Mouse (Mus musculus) embryonic facial prominence, embryonic 15.5 days (tissue): ENCODE data around the gene Atp8b3. TPM values are rescaled to one million over a fixed set of nuclear protein-coding genes. Genes with fewer than 3 reads are reported as not detected.

Experiments used
- ATAC-seq: fragments of 200-750 bp; cut with Nextera tagmentation; 2 replicates; pipeline ENCODE4 v1.8.0; 2017; ENCODE audit warnings: low read depth, moderate TSS enrichment; ENCODE audit not compliant: insufficient number of reproducible peaks, low FRiP score, low TSS enrichment
- H3K27ac ChIP-seq: fragments of 300-500 bp; sonication (generic); replicated peaks from 2 replicates; pipeline ENCODE4 v1.5.1; 2015; ENCODE audit warnings: mild to moderate bottlenecking, inconsistent platforms
- H3K27me3 ChIP-seq: fragments of 300-500 bp; sonication (generic); 2 replicates; pipeline ENCODE4 v1.6.1; 2015; ENCODE audit warnings: inconsistent platforms
- H3K36me3 ChIP-seq: fragments of 300-500 bp; sonication (generic); 2 replicates; pipeline ENCODE4 v1.6.1; 2015; ENCODE audit warnings: mild to moderate bottlenecking, inconsistent platforms
- H3K4me1 ChIP-seq: fragments of 300-500 bp; sonication (generic); 2 replicates; pipeline ENCODE4 v1.6.1; 2015; ENCODE audit warnings: inconsistent platforms
- H3K4me2 ChIP-seq: fragments of 300-500 bp; sonication (generic); replicated peaks from 2 replicates; pipeline ENCODE4 v1.6.1; 2015; ENCODE audit warnings: mild to moderate bottlenecking, inconsistent platforms
- H3K4me3 ChIP-seq: fragments of 300-500 bp; sonication (generic); replicated peaks from 2 replicates; pipeline ENCODE4 v1.5.1; 2015; ENCODE audit warnings: mild to moderate bottlenecking, inconsistent platforms
- H3K9ac ChIP-seq: fragments of 300-500 bp; sonication (generic); 2 replicates; pipeline ENCODE4 v1.6.1; 2015; ENCODE audit warnings: inconsistent platforms
- H3K9me3 ChIP-seq: fragments of 300-500 bp; sonication (generic); replicated peaks from 2 replicates; pipeline ENCODE4 v1.6.1; 2016; ENCODE audit warnings: inconsistent platforms
- WGBS: fragments of 180-500 bp; shearing (Covaris S2); methylation state at CpG from one replicate; pipeline ENCODE4 v1.1.7; 2015; 5-methylcytosine and 5-hydroxymethylcytosine counted together
- polyA plus RNA-seq: library from polyadenylated mRNA; unstranded; fragments of >200 nt; fragmentation: Nextera tagmentation; extraction: Ambion mirVana; gene quantifications from 2 replicates; pipeline ENCODE4 v1.2.1, GENCODE M21; 2015

Atp8b3 gene
- 0.09 and 0.28 TPM in 2 replicates for polyA plus RNA-seq

GRCm38 (mm10) chr10:80538710-80539394 is at the start of gene Atp8b3:
Atp8b3 (minus strand) TSS chr10:80539124.
- 3% methylated on average over 30 of the region's 30 CpGs for WGBS
- H3K4me1 ChIP-seq, result peaks cover 13% of the 10 kb centered on the region
- peak within 1 kb of the TSS; percentile 17; the same call in 1 of the 2 replicates for H3K4me3 ChIP-seq
- no peak within 1 kb of the TSS for H3K27ac ChIP-seq
- H3K36me3 ChIP-seq, result peaks cover 26% of the 10 kb centered on the region
- peaks cover 38% of the 10 kb centered on the region for H3K27me3 ChIP-seq
- H3K9me3 ChIP-seq, result no peaks in the 10 kb centered on the region
- peak; percentile 62 for ATAC-seq
- H3K4me2 ChIP-seq, result peak within 1 kb of the TSS; percentile 43
- H3K9ac ChIP-seq, result no peak within 1 kb of the TSS

GRCm38 (mm10) chr10:80587305-80587657 is 48.4 kb upstream of the Atp8b3 start:
- Histone ChIP-seq H3K9me3 (no peaks in the 10 kb centered on the region), H3K27ac (peak overlapping the region; percentile 45; the same call in 1 of the 2 replicates), H3K4me1 (peaks cover 45% of the 10 kb centered on the region), H3K4me3 (no peak overlapping the region), H3K4me2 (0 out of 2 replicates have a peak overlapping the region, but pooled peaks have one; percentile 9), H3K9ac (no peak overlapping the region), H3K36me3 (peaks cover 30% of the 10 kb centered on the region), H3K27me3 (no peaks in the 10 kb centered on the region)
- 55% methylated on average over 4 of the region's 4 CpGs for WGBS
- no peak for ATAC-seq

GRCm38 (mm10) chr10:80586407-80587304 is 47.7 kb upstream of the Atp8b3 start:
- H3K36me3 ChIP-seq, result peaks cover 30% of the 10 kb centered on the region
- H3K4me2 ChIP-seq, result peak overlapping the region; percentile 9; the same call in 1 of the 2 replicates
- 92% methylated on average over 47 of the region's 51 CpGs for WGBS
- H3K27ac ChIP-seq, result peak overlapping the region; percentile 45; the same call in 1 of the 2 replicates
- no peak overlapping the region for H3K9ac ChIP-seq
- peaks cover 45% of the 10 kb centered on the region for H3K4me1 ChIP-seq
- H3K4me3 ChIP-seq, result 0 out of 2 replicates have a peak overlapping the region, but pooled peaks have one; percentile 2
- no peaks in the 10 kb centered on the region for H3K27me3 ChIP-seq
- ATAC-seq, result no peak
- H3K9me3 ChIP-seq, result no peaks in the 10 kb centered on the region

- H3K27me3 ChIP-seq, result no peaks in the 10 kb centered on the region
- no peak for ATAC-seq
- peaks cover 33% of the 10 kb centered on the region for H3K36me3 ChIP-seq
- 0 out of 2 replicates have a peak overlapping the region, but pooled peaks have one; percentile 3 for H3K4me2 ChIP-seq
- H3K9ac ChIP-seq, result no peak overlapping the region
- peaks cover 43% of the 10 kb centered on the region for H3K4me1 ChIP-seq
- 92% methylated on average over 8 of the region's 8 CpGs for WGBS
- no peak overlapping the region; the same call in 1 of the 2 replicates for H3K4me3 ChIP-seq
- no peak overlapping the region for H3K27ac ChIP-seq
- H3K9me3 ChIP-seq, result no peaks in the 10 kb centered on the region
These were observed 46.7 kb upstream of the Atp8b3 start for GRCm38 (mm10) chr10:80585581-80585980.

- 69% methylated on average over 12 of the region's 12 CpGs for WGBS
- Histone ChIP-seq H3K4me2 (peak overlapping the region; percentile 13; the same call in 1 of the 2 replicates), H3K27me3 (no peaks in the 10 kb centered on the region), H3K4me3 (no peak overlapping the region; the same call in 1 of the 2 replicates), H3K27ac (peak overlapping the region; percentile 29; the same call in 1 of the 2 replicates), H3K4me1 (peaks cover 40% of the 10 kb centered on the region), H3K36me3 (peaks cover 33% of the 10 kb centered on the region), H3K9ac (no peak overlapping the region), H3K9me3 (no peaks in the 10 kb centered on the region)
- ATAC-seq, result peak; percentile 36; the same call in 1 of the 2 replicates
These were observed 46.0 kb upstream of the Atp8b3 start for GRCm38 (mm10) chr10:80584642-80585552.

GRCm38 (mm10) chr10:80584045-80584488 is 45.1 kb upstream of the Atp8b3 start:
- Histone ChIP-seq H3K9me3 (no peaks in the 10 kb centered on the region), H3K9ac (no peak overlapping the region), H3K4me1 (peaks cover 39% of the 10 kb centered on the region), H3K4me3 (no peak overlapping the region), H3K4me2 (no peak overlapping the region), H3K36me3 (peaks cover 33% of the 10 kb centered on the region), H3K27ac (0 out of 2 replicates have a peak overlapping the region, but pooled peaks have one; percentile 29), H3K27me3 (no peaks in the 10 kb centered on the region)
- WGBS, result 62% methylated on average over 12 of the region's 12 CpGs
- no peak for ATAC-seq

- Histone ChIP-seq H3K9ac (no peak overlapping the region), H3K4me2 (no peak overlapping the region), H3K4me3 (no peak overlapping the region), H3K9me3 (no peaks in the 10 kb centered on the region), H3K36me3 (peaks cover 33% of the 10 kb centered on the region), H3K27me3 (no peaks in the 10 kb centered on the region), H3K27ac (no peak overlapping the region), H3K4me1 (peaks cover 39% of the 10 kb centered on the region)
- ATAC-seq, result no peak
- 80% methylated on average over 5 of the region's 5 CpGs for WGBS
These were observed 44.1 kb upstream of the Atp8b3 start for GRCm38 (mm10) chr10:80583047-80583446.

- peak overlapping the region; percentile 94 for H3K4me2 ChIP-seq
- H3K4me3 ChIP-seq, result peak overlapping the region; percentile 85
- H3K9ac ChIP-seq, result no peak overlapping the region
- H3K27ac ChIP-seq, result peak overlapping the region; percentile 96
- H3K4me1 ChIP-seq, result peaks cover 43% of the 10 kb centered on the region
- no peaks in the 10 kb centered on the region for H3K9me3 ChIP-seq
- peaks cover 15% of the 10 kb centered on the region for H3K36me3 ChIP-seq
- H3K27me3 ChIP-seq, result no peaks in the 10 kb centered on the region
- WGBS, result 4% methylated on average over 8 of the region's 8 CpGs
- ATAC-seq, result no peak
These were observed 40.0 kb upstream of the Atp8b3 start for GRCm38 (mm10) chr10:80578911-80579310.

- H3K27ac ChIP-seq, result peak overlapping the region; percentile 96
These were observed 39.3 kb upstream of the Atp8b3 start for GRCm38 (mm10) chr10:80578131-80578750.

More at GRCm38 (mm10) chr10:80578131-80578750, 39.3 kb upstream of the Atp8b3 start:
- under 1% methylated on average over 29 of the region's 29 CpGs for WGBS
- H3K9ac ChIP-seq, result peak overlapping the region; percentile 29
- 0 out of 2 replicates have a peak, but pooled peaks have one; percentile 25 for ATAC-seq
- peaks cover 49% of the 10 kb centered on the region for H3K4me1 ChIP-seq
- H3K4me3 ChIP-seq, result peak overlapping the region; percentile 85
- no peaks in the 10 kb centered on the region for H3K27me3 ChIP-seq
- H3K36me3 ChIP-seq, result peaks cover 9% of the 10 kb centered on the region
- no peaks in the 10 kb centered on the region for H3K9me3 ChIP-seq
- H3K4me2 ChIP-seq, result peak overlapping the region; percentile 94
